In genomic region chr17:14316536-14316935, GRCm38 (mm10) we compare ENCODE assay signal across 20 mouse cellular contexts.
"Had no signal": no experiment of that assay in that cellular context is flagged by ENCODE, and none has a peak within 500 bp of the region (broad histone marks: within the 10 kb centered on the region; RNA-seq: fewer than 3 reads in every experiment).

No protein-coding gene starts in this region.

- H3K9me3 ChIP-seq: heart, embryonic 12.5 days; hindbrain, embryonic 10.5 days; hindbrain, embryonic 12.5 days; intestine, embryonic 15.5 days; limb, embryonic 10.5 days; limb, embryonic 12.5 days; liver, embryonic 13.5 days had no signal

- H3K27me3 ChIP-seq: hindbrain, embryonic 12.5 days; intestine, embryonic 15.5 days; limb, embryonic 12.5 days; liver, embryonic 13.5 days had no signal

- H3K27ac ChIP-seq: gastrocnemius, adult 2 months; hindbrain, embryonic 10.5 days; hindbrain, embryonic 12.5 days; hindbrain, embryonic 14.5 days; intestine, embryonic 15.5 days; layer of hippocampus, adult 2 months; left cerebral cortex, adult 2 months; limb, embryonic 10.5 days; limb, embryonic 12.5 days; liver, embryonic 13.5 days had no signal

- H3K4me1 ChIP-seq: limb, embryonic 10.5 days; liver, embryonic 13.5 days had no signal

- DNase-seq: gastrocnemius, adult 2 months; gastrocnemius, postnatal 10 days; gastrocnemius, postnatal 25 days; heart, adult 18-20 months; kidney, adult 18-20 months; kidney, adult 8-10 months; kidney, postnatal 10 days; kidney, postnatal 25 days; kidney, postnatal 4 days; liver; liver, embryonic 13.5 days had no signal

- H3K4me3 ChIP-seq: gastrocnemius, adult 2 months; heart, embryonic 12.5 days; hindbrain, embryonic 10.5 days; hindbrain, embryonic 12.5 days; intestine, embryonic 15.5 days; layer of hippocampus, adult 2 months; left cerebral cortex, adult 2 months; limb, embryonic 10.5 days; limb, embryonic 12.5 days; liver, embryonic 13.5 days had no signal

- H3K36me3 ChIP-seq: heart, embryonic 12.5 days; hindbrain, embryonic 10.5 days; hindbrain, embryonic 12.5 days; intestine, embryonic 15.5 days; limb, embryonic 10.5 days; limb, embryonic 12.5 days; liver, embryonic 13.5 days had no signal
